Mouse (Mus musculus): ENCODE measurements around the gene Mfsd12. TPM values are rescaled to one million over a fixed set of nuclear protein-coding genes. Genes with fewer than 3 reads are reported as not detected.

Gene Mfsd12
- total and polyA plus RNA-seq, 3 experiments: 22.5 to 29.0 TPM; not detected in 1

DNA sequence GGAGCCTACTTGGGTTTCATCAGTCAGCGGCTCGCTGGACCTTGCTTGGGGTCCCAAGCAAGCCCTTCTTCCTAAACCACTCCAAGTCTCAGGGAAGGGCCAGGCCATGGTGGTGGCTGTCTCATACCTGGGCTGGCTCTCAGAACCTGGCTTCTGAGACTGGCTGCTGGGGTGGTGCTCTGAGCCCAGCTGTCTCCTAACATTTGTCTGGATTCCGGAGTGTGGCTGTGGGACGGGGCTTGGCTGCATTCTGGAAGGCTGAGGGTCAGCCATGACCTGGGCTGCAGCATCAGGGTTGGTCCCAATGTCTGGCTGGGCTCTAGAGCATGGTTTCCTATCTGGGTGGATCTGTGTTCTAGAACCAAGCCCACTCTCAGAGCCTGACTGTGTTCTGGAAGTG is 20.7 kb upstream of the Mfsd12 start:
- no peaks in the 10 kb centered on the region for H3K79me2 ChIP-seq (ENCODE audit: control insufficient read depth, insufficient read depth, low read length, poor library complexity)
- no peaks in the 10 kb centered on the region; a peak in 1 of 4 replicates for H3K27me3 ChIP-seq (ENCODE audit: control insufficient read depth in 1 of 2, insufficient read depth in 2 of 2, low read length in 2 of 2)
- TF ChIP-seq TAL1 (IDR thresholded peaks at IDR 0.05; ENCODE audit: low read length) (no peak), MYC (IDR thresholded peaks at IDR 0.05; ENCODE audit: low read depth, low read length) (no peak), ZC3H11A (IDR thresholded peaks at IDR 0.05; ENCODE audit: low read depth, low read length) (no peak), MEF2A (IDR thresholded peaks at IDR 0.05; ENCODE audit: extremely low read depth, insufficient replicate concordance, low read depth, low read length, poor library complexity, severe bottlenecking) (no peak), TCF12 (IDR thresholded peaks at IDR 0.05; ENCODE audit: low read depth, low read length) (no peak), MAZ (IDR thresholded peaks at IDR 0.05; ENCODE audit: low read depth, low read length) (no peak), POLR2AphosphoS5 (IDR thresholded peaks at IDR 0.05; ENCODE audit: borderline replicate concordance, low read depth, low read length) (no peak), ZMIZ1 (IDR thresholded peaks at IDR 0.05; ENCODE audit: low read depth, low read length) (no peak), JUND (IDR thresholded peaks at IDR 0.05; ENCODE audit: low read depth, low read length) (no peak), HCFC1 (IDR thresholded peaks at IDR 0.05; ENCODE audit: low read depth, low read length) (no peak), SIN3A (IDR thresholded peaks at IDR 0.05; ENCODE audit: low read length) (no peak), ZKSCAN1 (IDR thresholded peaks at IDR 0.05; ENCODE audit: low read depth, low read length) (no peak), ZNF384 (IDR thresholded peaks at IDR 0.05; ENCODE audit: low read depth, low read length) (no peak), BHLHE40 (IDR thresholded peaks at IDR 0.05; ENCODE audit: borderline replicate concordance, low read depth, low read length) (no peak), MYB (IDR thresholded peaks at IDR 0.05; ENCODE audit: low read depth, low read length) (no peak), E2F4 (IDR thresholded peaks at IDR 0.05; ENCODE audit: borderline replicate concordance, low read depth, low read length) (no peak), POLR2A (IDR thresholded peaks at IDR 0.05; ENCODE audit: control insufficient read depth in 1 of 2, insufficient read depth in 1 of 2, low read depth in 1 of 2, low read length in 2 of 2, poor library complexity in 1 of 2) (no peak), NRF1 (IDR thresholded peaks at IDR 0.05; ENCODE audit: insufficient read depth, low read depth, low read length, poor library complexity, severe bottlenecking) (no peak), KAT2A (conservative IDR thresholded peaks at IDR 0.05; ENCODE audit: low read depth, low read length) (no peak)
- H3K27ac ChIP-seq (ENCODE audit: control insufficient read depth, low read depth, low read length): no peak overlapping the region
- no peak overlapping the region for H3K9ac ChIP-seq (ENCODE audit: control insufficient read depth, low read depth, low read length, poor library complexity, severe bottlenecking)
- H3K9me3 ChIP-seq (replicated peaks; ENCODE audit: insufficient read depth, low read length): no peaks in the 10 kb centered on the region
- no peak overlapping the region for H3K4me3 ChIP-seq (ENCODE audit: control insufficient read depth in 1 of 2, insufficient read depth in 1 of 2, low read depth in 2 of 2, low read length in 2 of 2)
- no peaks in the 10 kb centered on the region for H3K36me3 ChIP-seq (ENCODE audit: control insufficient read depth in 1 of 2, insufficient read depth in 2 of 2, low read length in 2 of 2)
- H3K4me1 ChIP-seq (ENCODE audit: control insufficient read depth in 1 of 2, insufficient read depth in 2 of 2, low read length in 2 of 2): no peaks in the 10 kb centered on the region
- DNase-seq (ENCODE audit: low read depth, low spot score): no peak

DNA sequence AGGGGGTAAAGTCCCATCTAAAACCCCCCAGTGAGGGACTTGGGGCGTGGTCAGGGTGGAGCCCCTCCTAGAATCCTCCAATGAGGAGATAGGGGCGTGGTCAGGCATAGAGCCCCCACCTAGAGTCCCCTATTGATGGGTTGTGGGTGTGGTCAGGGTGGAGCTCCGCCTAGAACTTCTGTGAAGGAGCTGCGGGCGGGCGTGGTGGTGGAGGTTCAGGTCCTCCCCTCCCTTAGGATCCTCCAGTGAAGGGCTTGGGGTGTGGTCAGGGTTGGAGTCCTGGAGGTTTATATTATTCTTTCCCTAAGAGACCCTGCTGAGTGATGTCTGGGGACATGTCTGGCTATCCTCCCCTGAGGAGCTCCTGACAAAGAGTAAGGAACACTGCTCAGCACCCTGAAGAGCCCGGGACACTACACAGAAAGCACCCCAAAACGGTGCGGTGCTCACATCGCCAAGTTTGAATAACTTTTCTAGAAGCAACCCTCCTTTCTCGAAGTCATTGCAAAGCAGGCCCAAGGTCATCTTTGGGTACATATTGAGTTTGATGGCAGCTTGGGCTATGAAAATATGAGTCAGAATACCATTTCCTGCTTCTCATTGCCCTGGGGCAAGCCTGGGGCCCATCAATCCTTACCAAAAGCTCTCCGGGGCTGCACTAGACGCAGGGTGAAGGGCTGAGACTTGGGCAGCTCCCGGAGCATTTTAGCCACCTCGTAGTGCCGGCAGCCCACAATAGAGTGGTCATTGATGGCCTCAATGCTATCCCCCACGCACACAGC is 16.5 kb upstream of the Mfsd12 start:
- H3K79me2 ChIP-seq (ENCODE audit: control insufficient read depth, insufficient read depth, low read length, poor library complexity): no peaks in the 10 kb centered on the region
- H3K27ac ChIP-seq (ENCODE audit: control insufficient read depth, low read depth, low read length): no peak overlapping the region
- no peaks in the 10 kb centered on the region; a peak in 1 of 4 replicates for H3K36me3 ChIP-seq (ENCODE audit: control insufficient read depth in 1 of 2, insufficient read depth in 2 of 2, low read length in 2 of 2)
- H3K4me1 ChIP-seq (ENCODE audit: control insufficient read depth in 1 of 2, insufficient read depth in 2 of 2, low read length in 2 of 2): peaks cover 8% of the 10 kb centered on the region in 2 experiments; a peak in 3 of 4 replicates
- no peaks in the 10 kb centered on the region for H3K9me3 ChIP-seq (replicated peaks; ENCODE audit: insufficient read depth, low read length)
- TF ChIP-seq JUND (IDR thresholded peaks at IDR 0.05; ENCODE audit: low read depth, low read length): no peak
- TF ChIP-seq ZMIZ1 (IDR thresholded peaks at IDR 0.05; ENCODE audit: low read depth, low read length): no peak
- no peak for TF ChIP-seq ZNF384 (IDR thresholded peaks at IDR 0.05; ENCODE audit: low read depth, low read length)
- no peak for TF ChIP-seq UBTF (IDR thresholded peaks at IDR 0.05; ENCODE audit: borderline replicate concordance, insufficient read depth, low read depth, low read length)
- no peak for TF ChIP-seq ZC3H11A (IDR thresholded peaks at IDR 0.05; ENCODE audit: low read depth, low read length)
- TF ChIP-seq EP300 (IDR thresholded peaks at IDR 0.05; ENCODE audit: low read depth in 1 of 2, low read length in 2 of 2): no peak
- DNase-seq (ENCODE audit: low read depth, low spot score): no peak
- no peaks in the 10 kb centered on the region; a peak in 1 of 4 replicates for H3K27me3 ChIP-seq (ENCODE audit: control insufficient read depth in 1 of 2, insufficient read depth in 2 of 2, low read length in 2 of 2)
- no peak overlapping the region for H3K4me3 ChIP-seq (ENCODE audit: control insufficient read depth in 1 of 2, insufficient read depth in 1 of 2, low read depth in 2 of 2, low read length in 2 of 2)
- no peak overlapping the region for H3K9ac ChIP-seq (ENCODE audit: control insufficient read depth, low read depth, low read length, poor library complexity, severe bottlenecking)

Measured in MEL (cell line).